Mouse (Mus musculus) hindbrain, embryonic 15.5 days (tissue): Measurements from ENCODE around the gene Mpg. TPM values are rescaled to one million over a fixed set of nuclear protein-coding genes. Genes with fewer than 3 reads are reported as not detected.
"Not testable (repeated sequence)": the region's sequence is repeated elsewhere in the genome, so short reads cannot be mapped to it uniquely, and the experiment has no call there.

ENCODE experiments used
- ATAC-seq: fragments of 200-750 bp; cut with Nextera tagmentation; 2 replicates; pipeline ENCODE4 v1.8.0; 2017; ENCODE audit warnings: low read depth, moderate number of reproducible peaks, moderate TSS enrichment; ENCODE audit not compliant: low FRiP score
- H3K27ac ChIP-seq: fragments of 300-500 bp; sonication (generic); replicated peaks from 2 replicates; pipeline ENCODE4 v1.5.1; 2015; ENCODE audit warnings: mild to moderate bottlenecking, inconsistent platforms
- H3K27me3 ChIP-seq: fragments of 300-500 bp; sonication (generic); 2 replicates; pipeline ENCODE4 v1.6.1; 2015; ENCODE audit warnings: control low read depth, inconsistent platforms
- H3K36me3 ChIP-seq: fragments of 300-500 bp; sonication (generic); 2 replicates; pipeline ENCODE4 v1.6.1; 2015; ENCODE audit warnings: control low read depth, inconsistent platforms
- H3K4me1 ChIP-seq: fragments of 300-500 bp; sonication (generic); replicated peaks from 2 replicates; pipeline ENCODE4 v1.6.1; 2015; ENCODE audit warnings: control low read depth, inconsistent platforms
- H3K4me2 ChIP-seq: fragments of 300-500 bp; sonication (generic); 2 replicates; pipeline ENCODE4 v1.6.1; 2015; ENCODE audit warnings: moderate library complexity, mild to moderate bottlenecking, inconsistent platforms
- H3K4me3 ChIP-seq: fragments of 300-500 bp; sonication (generic); 2 replicates; pipeline ENCODE4 v1.5.1; 2015; ENCODE audit warnings: mild to moderate bottlenecking, inconsistent platforms
- H3K9ac ChIP-seq: fragments of 300-500 bp; sonication (generic); 2 replicates; pipeline ENCODE4 v1.6.1; 2015; ENCODE audit warnings: inconsistent platforms
- H3K9me3 ChIP-seq: fragments of 300-500 bp; sonication (generic); 2 replicates; pipeline ENCODE4 v1.6.1; 2016; ENCODE audit warnings: control low read depth, inconsistent platforms
- WGBS: fragments of 180-500 bp; shearing (Covaris S2); methylation state at CpG from one replicate; pipeline ENCODE4 v1.1.7; 2015; 5-methylcytosine and 5-hydroxymethylcytosine counted together
- polyA plus RNA-seq: library from polyadenylated mRNA; unstranded; fragments of >200 nt; fragmentation: Nextera tagmentation; extraction: Ambion mirVana; gene quantifications from 2 replicates; pipeline ENCODE4 v1.2.1, GENCODE M21; 2015

The Mpg gene
- polyA plus RNA-seq, 1 experiment from 2014 or later = 36.9 TPM

- no peaks in the 10 kb centered on the region for H3K27me3 ChIP-seq
- H3K4me3 ChIP-seq = no peak overlapping the region
- H3K4me2 ChIP-seq = no peak overlapping the region
- no peaks in the 10 kb centered on the region for H3K9me3 ChIP-seq
- H3K27ac ChIP-seq = no peak overlapping the region
- no peak overlapping the region for H3K9ac ChIP-seq
- WGBS = 82% methylated on average over 10 of the region's 10 CpGs
- no peak for ATAC-seq
- H3K4me1 ChIP-seq = peaks cover 5% of the 10 kb centered on the region; the same call in 1 of the 2 replicates
- H3K36me3 ChIP-seq = no peaks in the 10 kb centered on the region
Observed at GRCm38 (mm10) chr11:32194086-32194485, 32.2 kb upstream of the Mpg start.

GRCm38 (mm10) chr11:32194626-32195025, 31.7 kb upstream of the Mpg start:
- Histone ChIP-seq H3K4me1 (peaks cover 5% of the 10 kb centered on the region; the same call in 1 of the 2 replicates), H3K4me3 (no peak overlapping the region), H3K9ac (no peak overlapping the region), H3K9me3 (no peaks in the 10 kb centered on the region), H3K36me3 (no peaks in the 10 kb centered on the region), H3K27me3 (no peaks in the 10 kb centered on the region), H3K4me2 (no peak overlapping the region), H3K27ac (no peak overlapping the region)
- 85% methylated on average over 5 of the region's 5 CpGs for WGBS
- ATAC-seq = no peak

GRCm38 (mm10) chr11:32195867-32196540, 30.3 kb upstream of the Mpg start:
- H3K4me1 ChIP-seq = no peaks in the 10 kb centered on the region
- H3K27ac ChIP-seq = no peak overlapping the region
- H3K4me3 ChIP-seq = no peak overlapping the region
- no peak for ATAC-seq
- 28% methylated on average over 11 of the region's 11 CpGs for WGBS
- no peak overlapping the region for H3K9ac ChIP-seq
- no peaks in the 10 kb centered on the region for H3K9me3 ChIP-seq
- H3K36me3 ChIP-seq = no peaks in the 10 kb centered on the region
- H3K4me2 ChIP-seq = no peak overlapping the region
- no peaks in the 10 kb centered on the region for H3K27me3 ChIP-seq

GRCm38 (mm10) chr11:32196727-32197126, 29.6 kb upstream of the Mpg start:
- ATAC-seq = no peak
- no peaks in the 10 kb centered on the region for H3K27me3 ChIP-seq
- H3K9ac ChIP-seq = no peak overlapping the region
- 87% methylated on average over 6 of the region's 6 CpGs for WGBS
- no peaks in the 10 kb centered on the region for H3K36me3 ChIP-seq
- H3K4me1 ChIP-seq = no peaks in the 10 kb centered on the region
- H3K9me3 ChIP-seq = no peaks in the 10 kb centered on the region
- H3K4me3 ChIP-seq = no peak overlapping the region
- H3K27ac ChIP-seq = no peak overlapping the region
- no peak overlapping the region for H3K4me2 ChIP-seq

- no peak for ATAC-seq
- WGBS = 56% methylated on average over 3 of the region's 3 CpGs
Observed at GRCm38 (mm10) chr11:32197766-32198165, 28.5 kb upstream of the Mpg start.

GRCm38 (mm10) chr11:32198256-32198955, 27.9 kb upstream of the Mpg start:
- Histone ChIP-seq H3K9ac (no peak overlapping the region), H3K9me3 (no peaks in the 10 kb centered on the region), H3K27ac (no peak overlapping the region), H3K27me3 (peaks cover 2% of the 10 kb centered on the region; the same call in 1 of the 2 replicates), H3K4me1 (no peaks in the 10 kb centered on the region), H3K4me2 (no peak overlapping the region), H3K36me3 (no peaks in the 10 kb centered on the region), H3K4me3 (no peak overlapping the region)
- 74% methylated on average over 14 of the region's 14 CpGs for WGBS
- ATAC-seq = no peak

More at GRCm38 (mm10) chr11:32197766-32198165, 28.5 kb upstream of the Mpg start:
- no peak overlapping the region for H3K4me2 ChIP-seq
- no peak overlapping the region for H3K4me3 ChIP-seq
- no peaks in the 10 kb centered on the region for H3K27me3 ChIP-seq
- H3K27ac ChIP-seq = no peak overlapping the region
- H3K4me1 ChIP-seq = no peaks in the 10 kb centered on the region
- H3K9me3 ChIP-seq = no peaks in the 10 kb centered on the region
- H3K9ac ChIP-seq = no peak overlapping the region
- no peaks in the 10 kb centered on the region for H3K36me3 ChIP-seq

- H3K27ac ChIP-seq = no peak overlapping the region
- WGBS = 57% methylated on average over 6 of the region's 6 CpGs
- H3K4me3 ChIP-seq = no peak overlapping the region
- no peak overlapping the region for H3K4me2 ChIP-seq
- H3K4me1 ChIP-seq = no peaks in the 10 kb centered on the region
- no peaks in the 10 kb centered on the region for H3K9me3 ChIP-seq
- H3K27me3 ChIP-seq = peaks cover 4% of the 10 kb centered on the region; the same call in 1 of the 2 replicates
- ATAC-seq = no peak
- H3K9ac ChIP-seq = no peak overlapping the region
- no peaks in the 10 kb centered on the region for H3K36me3 ChIP-seq
Observed at GRCm38 (mm10) chr11:32199230-32199629, 27.1 kb upstream of the Mpg start.

- H3K4me1 ChIP-seq = peaks cover 5% of the 10 kb centered on the region; the same call in 1 of the 2 replicates
- no peak within 1 kb of the TSS for H3K9ac ChIP-seq
- no peaks in the 10 kb centered on the region for H3K36me3 ChIP-seq
- H3K4me3 ChIP-seq = no peak within 1 kb of the TSS
- peaks cover 4% of the 10 kb centered on the region; the same call in 1 of the 2 replicates for H3K27me3 ChIP-seq
- H3K9me3 ChIP-seq = no peaks in the 10 kb centered on the region
- ATAC-seq = no peak
- 76% methylated on average over 10 of the region's 10 CpGs for WGBS
- H3K4me2 ChIP-seq = no peak within 1 kb of the TSS
- H3K27ac ChIP-seq = no peak within 1 kb of the TSS
Observed at GRCm38 (mm10) chr11:32200075-32200601, 26.2 kb upstream of the Mpg start, which contains the start of gene Il9r. Il9r (minus strand) TSS chr11:32200279.

GRCm38 (mm10) chr11:32200992-32201391, 25.3 kb upstream of the Mpg start:
- H3K9me3 ChIP-seq, ATAC-seq, H3K9ac ChIP-seq, H3K36me3 ChIP-seq, H3K27me3 ChIP-seq, H3K27ac ChIP-seq, H3K4me3 ChIP-seq, H3K4me2 ChIP-seq: not testable (repeated sequence)
- 69% methylated on average over 1 of the region's 1 CpGs for WGBS
- H3K4me1 ChIP-seq = peaks cover 11% of the 10 kb centered on the region

- Histone ChIP-seq H3K9me3 (no peaks in the 10 kb centered on the region), H3K4me2 (no peak overlapping the region), H3K4me3 (no peak overlapping the region), H3K4me1 (peaks cover 16% of the 10 kb centered on the region), H3K27me3 (peaks cover 4% of the 10 kb centered on the region; the same call in 1 of the 2 replicates), H3K36me3 (no peaks in the 10 kb centered on the region), H3K27ac (no peak overlapping the region), H3K9ac (no peak overlapping the region)
- no peak for ATAC-seq
- 84% methylated on average over 11 of the region's 11 CpGs for WGBS
Observed at GRCm38 (mm10) chr11:32201922-32202685, 24.2 kb upstream of the Mpg start.

- peak; percentile 100 for ATAC-seq
- Histone ChIP-seq H3K27ac (peak within 1 kb of the TSS; percentile 55), H3K36me3 (peaks cover 6% of the 10 kb centered on the region; the same call in 1 of the 2 replicates), H3K4me2 (peak within 1 kb of the TSS; percentile 80), H3K4me3 (peak within 1 kb of the TSS; percentile 67), H3K27me3 (peaks cover 4% of the 10 kb centered on the region; the same call in 1 of the 2 replicates), H3K9me3 (no peaks in the 10 kb centered on the region), H3K4me1 (peaks cover 16% of the 10 kb centered on the region), H3K9ac (peak within 1 kb of the TSS; percentile 76)
- WGBS = under 1% methylated on average over 52 of the region's 52 CpGs
Observed at GRCm38 (mm10) chr11:32205058-32205873, 21.0 kb upstream of the Mpg start, which contains the start of gene Snrnp25. Snrnp25 (plus strand) TSS chr11:32205415.
